Mouse (Mus musculus) lung, postnatal 0 days (tissue): Measurements from ENCODE around the gene Gm30083. TPM values are rescaled to one million over a fixed set of nuclear protein-coding genes. Genes with fewer than 3 reads are reported as not detected.

Experiments
- ATAC-seq: fragments of 200-750 bp; cut with Nextera tagmentation; 2 replicates; pipeline ENCODE4 v1.8.0; 2017; ENCODE audit warnings: moderate library complexity
- DNase-seq: peaks from one replicate; pipeline ENCODE4 v3.0.0-alpha.2; 2016; ENCODE audit warnings: low spot score
- H3K27ac ChIP-seq: fragments of 300-500 bp; sonication (generic); 2 replicates; pipeline ENCODE4 v1.5.1; 2014; ENCODE audit warnings: antibody characterized with exemption, mild to moderate bottlenecking, low read length, mixed read lengths
- H3K27me3 ChIP-seq: fragments of 300-500 bp; sonication (generic); replicated peaks from 2 replicates; pipeline ENCODE4 v1.6.1; 2014; ENCODE audit warnings: low read length, mixed read lengths; ENCODE audit not compliant: insufficient read depth
- H3K36me3 ChIP-seq: fragments of 300-500 bp; sonication (generic); 2 replicates; pipeline ENCODE4 v1.6.1; 2014; ENCODE audit warnings: low read length, mixed read lengths; ENCODE audit not compliant: insufficient read depth
- H3K4me1 ChIP-seq: fragments of 300-500 bp; sonication (generic); 2 replicates; pipeline ENCODE4 v1.6.1; 2014; ENCODE audit warnings: antibody characterized with exemption, low read depth, low read length, mixed read lengths; ENCODE audit not compliant: insufficient read depth
- H3K4me2 ChIP-seq: fragments of 300-500 bp; sonication (generic); replicated peaks from 2 replicates; pipeline ENCODE4 v1.6.1; 2014; ENCODE audit warnings: low read depth, mild to moderate bottlenecking, low read length, moderate library complexity, mixed read lengths
- H3K4me3 ChIP-seq: fragments of 300-500 bp; sonication (generic); 2 replicates; pipeline ENCODE4 v1.5.1; 2014; ENCODE audit warnings: low read depth, low read length
- H3K9ac ChIP-seq: fragments of 300-500 bp; sonication (generic); replicated peaks from 2 replicates; pipeline ENCODE4 v1.6.1; 2014; ENCODE audit warnings: low read depth, mild to moderate bottlenecking
- H3K9me3 ChIP-seq: fragments of 300-500 bp; sonication (generic); 2 replicates; pipeline ENCODE4 v1.6.1; 2016; ENCODE audit warnings: low read length, mixed read lengths
- CTCF ChIP-seq: IDR thresholded peaks from 2 replicates; pipeline ENCODE4 v1.5.1; 2016; ENCODE audit warnings: antibody characterized with exemption, mild to moderate bottlenecking
- EP300 ChIP-seq: IDR thresholded peaks from 2 replicates; pipeline ENCODE4 v1.6.1; 2016; ENCODE audit warnings: antibody characterized with exemption, mild to moderate bottlenecking, control low read depth
- whole genome bisulfite sequencing: fragments of 180-500 bp; shearing (Covaris S2); extraction: QIAGEN DNeasy Blood & Tissue Kit; methylation state at CpG from one replicate; pipeline ENCODE4 v1.1.7; 2014; 5-methylcytosine and 5-hydroxymethylcytosine counted together
- polyA plus RNA-seq: library from polyadenylated mRNA; unstranded; fragments of >200 nt; fragmentation: Nextera tagmentation; extraction: Ambion mirVana; gene quantifications from 2 replicates; pipeline ENCODE4 v1.2.1, GENCODE M21; 2015

Gene Gm30083
- polyA plus RNA-seq, 1 experiment from 2014 or later = not detected

- 82% methylated on average over 6 of the region's 6 CpGs for WGBS
- Histone ChIP-seq H3K4me3 (no peak overlapping the region), H3K4me1 (no peaks in the 10 kb centered on the region), H3K27me3 (no peaks in the 10 kb centered on the region), H3K9me3 (no peaks in the 10 kb centered on the region), H3K27ac (no peak overlapping the region), H3K9ac (no peak overlapping the region), H3K36me3 (no peaks in the 10 kb centered on the region), H3K4me2 (no peak overlapping the region)
- TF ChIP-seq CTCF = no peak
- no peak for TF ChIP-seq EP300
- ATAC-seq = peak; percentile 82
- peak; percentile 11 for DNase-seq
Measured at GRCm38 (mm10) chr14:33993521-33994289, 21.3 kb downstream of the Gm30083 start.

DNA sequence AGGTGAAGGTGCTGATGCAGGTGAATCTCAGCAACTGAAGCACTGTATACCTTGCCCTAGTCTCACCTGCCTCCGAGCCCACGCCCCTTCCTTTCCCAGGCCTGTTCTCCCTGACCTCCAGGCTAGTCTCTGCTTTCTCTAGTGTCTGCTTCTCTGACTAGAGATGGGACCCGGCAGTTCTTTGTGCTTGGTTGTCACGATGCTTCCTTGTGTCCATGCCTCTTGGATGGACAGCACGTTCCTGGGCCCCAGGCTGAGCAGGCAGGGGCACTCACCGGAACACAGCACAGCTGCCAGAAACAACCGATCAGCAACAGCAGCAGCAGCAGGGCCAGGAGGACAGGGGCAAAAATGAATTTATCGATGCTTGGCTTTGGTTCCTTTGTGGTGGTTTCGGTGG is 21.9 kb downstream of the Gm30083 start:
- TF ChIP-seq CTCF = no peak
- TF ChIP-seq EP300 = no peak
- DNase-seq = no peak
- no peak overlapping the region for H3K9ac ChIP-seq
- no peaks in the 10 kb centered on the region for H3K4me1 ChIP-seq
- H3K9me3 ChIP-seq = no peaks in the 10 kb centered on the region
- H3K4me3 ChIP-seq = no peak overlapping the region
- no peak for ATAC-seq
- no peak overlapping the region for H3K4me2 ChIP-seq
- H3K27me3 ChIP-seq = no peaks in the 10 kb centered on the region
- WGBS = 88% methylated on average over 9 of the region's 9 CpGs
- H3K27ac ChIP-seq = no peak overlapping the region
- no peaks in the 10 kb centered on the region for H3K36me3 ChIP-seq

DNA sequence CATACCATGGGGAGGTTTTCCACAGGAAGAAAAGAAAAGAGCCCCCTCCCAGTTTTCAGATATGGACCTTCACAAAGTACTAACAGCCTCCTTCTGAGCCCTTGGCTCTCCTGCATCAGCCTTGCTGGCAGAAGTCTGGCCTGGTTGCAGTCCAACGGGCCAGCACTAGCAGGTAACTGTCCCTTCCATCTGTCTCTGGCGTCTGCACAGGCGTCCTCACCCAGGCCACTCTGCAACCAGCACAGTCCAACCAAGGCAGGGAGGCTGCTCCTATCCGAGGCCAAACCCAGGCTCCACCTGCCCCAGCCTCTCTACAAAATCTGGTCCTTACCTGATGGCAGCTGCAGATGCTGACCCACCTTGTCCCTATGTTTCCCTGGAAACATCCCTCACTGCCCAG is 23.0 kb downstream of the Gm30083 start:
- Histone ChIP-seq H3K9me3 (no peaks in the 10 kb centered on the region), H3K9ac (no peak overlapping the region), H3K4me1 (no peaks in the 10 kb centered on the region), H3K4me3 (no peak overlapping the region), H3K4me2 (no peak overlapping the region), H3K27me3 (no peaks in the 10 kb centered on the region), H3K27ac (no peak overlapping the region), H3K36me3 (no peaks in the 10 kb centered on the region)
- DNase-seq (no peak), ATAC-seq (no peak)
- 70% methylated on average over 4 of the region's 4 CpGs for WGBS
- TF ChIP-seq EP300 (no peak), CTCF (no peak)

DNA sequence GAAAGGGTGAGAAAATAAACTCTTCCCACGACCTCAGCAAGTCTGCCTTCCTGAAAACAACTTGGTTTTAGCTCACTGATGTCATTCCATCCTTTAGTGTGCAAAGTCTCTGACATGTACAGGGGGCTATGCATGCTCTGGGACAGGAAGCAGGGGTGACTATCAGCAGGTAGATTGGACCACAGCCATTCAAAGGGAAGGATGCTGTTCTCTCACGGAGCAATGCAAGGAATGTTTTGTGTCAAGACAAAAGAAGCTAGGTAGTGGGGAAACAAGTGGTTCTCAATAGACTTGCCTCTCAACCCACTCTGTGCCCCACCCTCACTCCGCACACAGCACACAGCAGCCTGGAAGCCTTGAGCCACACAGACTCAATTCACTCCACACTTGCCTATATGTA is 25.8 kb downstream of the Gm30083 start:
- no peaks in the 10 kb centered on the region for H3K27me3 ChIP-seq

DNA sequence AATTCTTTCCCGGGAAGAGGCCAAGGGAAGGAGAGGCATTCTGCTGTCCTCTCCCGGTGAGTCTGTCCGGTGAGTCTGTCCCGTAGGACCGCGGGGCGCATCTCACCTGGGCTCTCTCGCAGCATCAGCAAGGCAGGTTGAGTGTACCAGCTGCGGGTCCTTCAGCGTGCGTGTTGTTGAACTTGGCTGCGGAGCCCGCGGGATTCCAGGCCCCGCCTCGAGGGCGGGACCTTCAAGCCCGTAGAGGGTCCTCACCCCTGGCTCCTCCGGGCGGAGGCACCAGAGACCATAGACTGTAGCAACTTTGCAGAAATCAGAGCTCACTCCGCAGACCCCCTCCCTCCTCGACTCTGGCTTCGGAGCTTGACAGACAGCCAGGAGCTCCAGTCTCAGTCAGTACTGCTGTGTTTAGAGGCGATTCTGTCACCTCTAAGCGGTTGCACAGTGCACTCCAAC is 36.4 kb downstream of the Gm30083 start, which contains the start of gene Zfp488:
TSS of gene Zfp488 (minus strand) at position 161 of the 456 bp plus-strand sequence.
- TF ChIP-seq CTCF (no peak), EP300 (no peak)
- Histone ChIP-seq H3K27ac (no peak within 1 kb of the TSS), H3K36me3 (no peaks in the 10 kb centered on the region), H3K27me3 (no peaks in the 10 kb centered on the region), H3K4me3 (no peak within 1 kb of the TSS), H3K9me3 (no peaks in the 10 kb centered on the region), H3K4me2 (peak within 1 kb of the TSS; percentile 43), H3K4me1 (no peaks in the 10 kb centered on the region), H3K9ac (no peak within 1 kb of the TSS)
- WGBS = 3% methylated on average over 25 of the region's 25 CpGs
- DNase-seq (no peak), ATAC-seq (no peak)

More for the DNA sequence above, 25.8 kb downstream of the Gm30083 start:
- Histone ChIP-seq H3K4me2 (no peak overlapping the region), H3K9ac (no peak overlapping the region), H3K4me1 (no peaks in the 10 kb centered on the region), H3K27ac (no peak overlapping the region), H3K9me3 (no peaks in the 10 kb centered on the region), H3K4me3 (no peak overlapping the region), H3K36me3 (no peaks in the 10 kb centered on the region)
- WGBS = 36% methylated on average over 3 of the region's 3 CpGs
- DNase-seq = no peak
- peak; percentile 33; the same call in 1 of the 2 replicates for ATAC-seq
- no peak for TF ChIP-seq EP300
- no peak for TF ChIP-seq CTCF

GRCm38 (mm10) chr14:33977748-33978147 is 37.2 kb downstream of the Gm30083 start:
- no peaks in the 10 kb centered on the region for H3K9me3 ChIP-seq
- H3K4me3 ChIP-seq = no peak overlapping the region
- no peaks in the 10 kb centered on the region for H3K4me1 ChIP-seq
- no peak overlapping the region for H3K4me2 ChIP-seq
- no peak for ATAC-seq
- no peaks in the 10 kb centered on the region for H3K27me3 ChIP-seq
- no peaks in the 10 kb centered on the region for H3K36me3 ChIP-seq
- TF ChIP-seq EP300 = no peak
- TF ChIP-seq CTCF = no peak
- 35% methylated on average over 7 of the region's 7 CpGs for WGBS
- DNase-seq = no peak
- H3K27ac ChIP-seq = no peak overlapping the region
- H3K9ac ChIP-seq = no peak overlapping the region
